ENCODE assay signal across 9 mouse cellular contexts in genomic region chr5:122621376-122621886, GRCm38 (mm10). TPM values are rescaled to one million over a fixed set of nuclear protein-coding genes. Genes with fewer than 3 reads are reported as not detected.
DNase-seq lines count a peak whose midpoint lies in the region; ATAC-seq and TF ChIP-seq lines count a peak whose summit lies in the region.
"Had no signal": no experiment of that assay in that cellular context is flagged by ENCODE, and none has a peak within 500 bp of the region (broad histone marks: within the 10 kb centered on the region; RNA-seq: fewer than 3 reads in every experiment).

No protein-coding gene starts in this region.

- no peak overlapping the region for H3K4me2 ChIP-seq in intestine, postnatal 0 days (replicated peaks; ENCODE audit: low read depth)

- no peaks in the 10 kb centered on the region for H3K9me3 ChIP-seq in intestine, postnatal 0 days (ENCODE audit: control insufficient read depth)

- no peak for TF ChIP-seq CTCF in brain, embryonic 14.5 days (IDR thresholded peaks at IDR 0.05; ENCODE audit: borderline replicate concordance, extremely low read depth, insufficient read depth, insufficient read length)
- no peak for TF ChIP-seq CTCF in intestine, postnatal 0 days (IDR thresholded peaks at IDR 0.05; ENCODE audit: low read depth)

- H3K4me1 ChIP-seq in intestine, postnatal 0 days (replicated peaks; ENCODE audit: control insufficient read depth, insufficient read depth, low read length) = no peaks in the 10 kb centered on the region

- 34% methylated on average over 7 of the region's 7 CpGs for WGBS in intestine, postnatal 0 days

- peak; percentile 51; the same call in 1 of the 2 replicates for ATAC-seq in intestine, postnatal 0 days

- no peak for TF ChIP-seq POLR2A in brain, embryonic 14.5 days (IDR thresholded peaks at IDR 0.05; ENCODE audit: borderline replicate concordance, extremely low read depth, insufficient read depth, insufficient read length, poor library complexity, severe bottlenecking)

- peak overlapping the region; percentile 21; the same call in 1 of the 2 replicates for H3K27ac ChIP-seq in intestine, postnatal 0 days (ENCODE audit: low read depth, low read length)

- H3K36me3 ChIP-seq in intestine, postnatal 0 days (ENCODE audit: control insufficient read depth, insufficient read depth) = no peaks in the 10 kb centered on the region

- no peak overlapping the region for H3K4me3 ChIP-seq in intestine, postnatal 0 days (ENCODE audit: low read depth, low read length)

- H3K9ac ChIP-seq in intestine, postnatal 0 days (ENCODE audit: low read depth, low read length) = no peak overlapping the region

- H3K27me3 ChIP-seq in intestine, postnatal 0 days (replicated peaks; ENCODE audit: control insufficient read depth, insufficient read depth, low read length) = no peaks in the 10 kb centered on the region
- H3K27me3 ChIP-seq: CH12.LX had no signal

- DNase-seq in cerebellum, postnatal 10 days = peak; percentile 83 to 87
- no peak for DNase-seq in cerebellum, adult 9-10 months
- peak; percentile 72 for DNase-seq in brain, embryonic 14.5 days (ENCODE audit: low read depth)
- DNase-seq in heart, adult 11 months = peak; percentile 99
- DNase-seq in lung, postnatal 14 days = peak; percentile 70
- DNase-seq in urinary bladder, postnatal 4 days (ENCODE audit: low spot score in 2 of 2) = peak; percentile 64 to 75
- DNase-seq in layer of hippocampus, adult 9-10 months (ENCODE audit: low spot score) = no peak

RNA-seq across cellular contexts. Expression of gene Ift81, which starts 7.1 kb away (rescaled TPM):
- 26.1 and 26.9 TPM in 2 replicates for polyA plus RNA-seq in brain, embryonic 14.5 days (2012; rRNA removed)
- 10.2 and 11.7 TPM in 2 replicates for polyA plus RNA-seq in intestine, postnatal 0 days (2015; fragmentation: Nextera tagmentation; extraction: Ambion mirVana)

RNA-seq across cellular contexts. Expression of gene P2rx7, which starts 22.3 kb away (rescaled TPM):
- polyA plus RNA-seq in brain, embryonic 14.5 days (2012; rRNA removed) = 3.5 and 7.7 TPM in 2 replicates
- 1.6 and 2.7 TPM in 2 replicates for polyA plus RNA-seq in intestine, postnatal 0 days (2015; fragmentation: Nextera tagmentation; extraction: Ambion mirVana)

Comparison
In these comparisons a context has a peak if more than half of its experiments do, and no peak if none do; other contexts are left out.
1. DNase-seq: peak in cerebellum, postnatal 10 days (2 of 2), brain, embryonic 14.5 days (single experiment), heart, adult 11 months (single experiment), lung, postnatal 14 days (single experiment) and urinary bladder, postnatal 4 days (2 of 2); none in cerebellum, adult 9-10 months (single experiment) and layer of hippocampus, adult 9-10 months (single experiment).